Mouse (Mus musculus) lung, postnatal 25 days (tissue): ENCODE measurements at regions not wholly inside any gene's neighbourhood (a gene's known extent, or its start where the extent isn't known, plus 50 kb on each side); places are given as distances from the start of the nearest gene placed in this dataset.

Experiments
- DNase-seq: peaks from one replicate; pipeline ENCODE4 v3.0.0; 2022; ENCODE audit warnings: low spot score

GRCm38 (mm10) chr11:52541210-52541609, 145.0 kb downstream of the 9530068E07Rik start:
- no peak for DNase-seq

- DNase-seq, result no peak
Observed at GRCm38 (mm10) chr11:52551451-52551850, 155.2 kb downstream of the 9530068E07Rik start.

- no peak for DNase-seq
Observed at GRCm38 (mm10) chr11:52552860-52553259, 156.6 kb downstream of the 9530068E07Rik start.

- DNase-seq, result no peak
Observed at GRCm38 (mm10) chr11:52557836-52558235, 161.6 kb downstream of the 9530068E07Rik start.

GRCm38 (mm10) chr11:52558782-52559181, 162.6 kb downstream of the 9530068E07Rik start:
- DNase-seq, result no peak

- DNase-seq, result peak; percentile 16
Observed at GRCm38 (mm10) chr11:52561281-52561680, 165.1 kb downstream of the 9530068E07Rik start.

GRCm38 (mm10) chr11:52565457-52565856, 169.2 kb downstream of the 9530068E07Rik start:
- DNase-seq, result peak; percentile 51

GRCm38 (mm10) chr11:52566026-52566425, 169.8 kb downstream of the 9530068E07Rik start:
- no peak for DNase-seq

GRCm38 (mm10) chr11:52567945-52568687, 171.9 kb downstream of the 9530068E07Rik start:
- no peak for DNase-seq

GRCm38 (mm10) chr11:52568794-52569193, 172.6 kb downstream of the 9530068E07Rik start:
- no peak for DNase-seq

GRCm38 (mm10) chr11:52569759-52570158, 173.5 kb downstream of the 9530068E07Rik start:
- DNase-seq, result no peak

GRCm38 (mm10) chr11:52578471-52578870, 182.2 kb downstream of the 9530068E07Rik start:
- DNase-seq, result no peak

- no peak for DNase-seq
Observed at GRCm38 (mm10) chr11:52579764-52580377, 183.6 kb downstream of the 9530068E07Rik start.

- DNase-seq, result no peak
Observed at GRCm38 (mm10) chr11:52591596-52592180, 172.7 kb upstream of the Fstl4 start.

- DNase-seq, result no peak
Observed at GRCm38 (mm10) chr11:52594092-52594491, 170.3 kb upstream of the Fstl4 start.

GRCm38 (mm10) chr11:52601196-52601595, 163.2 kb upstream of the Fstl4 start:
- no peak for DNase-seq

- DNase-seq, result no peak
Observed at GRCm38 (mm10) chr11:52602061-52602561, 162.3 kb upstream of the Fstl4 start.

- DNase-seq, result no peak
Observed at GRCm38 (mm10) chr11:52602796-52603195, 161.6 kb upstream of the Fstl4 start.

GRCm38 (mm10) chr11:52610681-52611165, 153.7 kb upstream of the Fstl4 start:
- no peak for DNase-seq

- no peak for DNase-seq
Observed at GRCm38 (mm10) chr11:52615622-52616021, 148.8 kb upstream of the Fstl4 start.

GRCm38 (mm10) chr11:52618646-52619045, 145.8 kb upstream of the Fstl4 start:
- DNase-seq, result no peak

GRCm38 (mm10) chr11:52622861-52623260, 141.6 kb upstream of the Fstl4 start:
- DNase-seq, result peak; percentile 51

GRCm38 (mm10) chr11:52628875-52629274, 135.6 kb upstream of the Fstl4 start:
- DNase-seq, result no peak
